Mouse (Mus musculus) T-helper 17 cell (primary cell): ENCODE measurements around the gene Zbtb16.

ENCODE experiments used
- in situ Hi-C, 2 experiments: fragments of 300-600 bp; cut with MboI, MseI; formaldehyde crosslinking; loops; 1 replicate in 1 of 2; 2 replicates in 1 of 2; pipeline ENCODE4 v1.15.1; 2025; ENCODE audit warnings: high pct_unique_total_duplicates in 2 of 2

Gene Zbtb16

DNA sequence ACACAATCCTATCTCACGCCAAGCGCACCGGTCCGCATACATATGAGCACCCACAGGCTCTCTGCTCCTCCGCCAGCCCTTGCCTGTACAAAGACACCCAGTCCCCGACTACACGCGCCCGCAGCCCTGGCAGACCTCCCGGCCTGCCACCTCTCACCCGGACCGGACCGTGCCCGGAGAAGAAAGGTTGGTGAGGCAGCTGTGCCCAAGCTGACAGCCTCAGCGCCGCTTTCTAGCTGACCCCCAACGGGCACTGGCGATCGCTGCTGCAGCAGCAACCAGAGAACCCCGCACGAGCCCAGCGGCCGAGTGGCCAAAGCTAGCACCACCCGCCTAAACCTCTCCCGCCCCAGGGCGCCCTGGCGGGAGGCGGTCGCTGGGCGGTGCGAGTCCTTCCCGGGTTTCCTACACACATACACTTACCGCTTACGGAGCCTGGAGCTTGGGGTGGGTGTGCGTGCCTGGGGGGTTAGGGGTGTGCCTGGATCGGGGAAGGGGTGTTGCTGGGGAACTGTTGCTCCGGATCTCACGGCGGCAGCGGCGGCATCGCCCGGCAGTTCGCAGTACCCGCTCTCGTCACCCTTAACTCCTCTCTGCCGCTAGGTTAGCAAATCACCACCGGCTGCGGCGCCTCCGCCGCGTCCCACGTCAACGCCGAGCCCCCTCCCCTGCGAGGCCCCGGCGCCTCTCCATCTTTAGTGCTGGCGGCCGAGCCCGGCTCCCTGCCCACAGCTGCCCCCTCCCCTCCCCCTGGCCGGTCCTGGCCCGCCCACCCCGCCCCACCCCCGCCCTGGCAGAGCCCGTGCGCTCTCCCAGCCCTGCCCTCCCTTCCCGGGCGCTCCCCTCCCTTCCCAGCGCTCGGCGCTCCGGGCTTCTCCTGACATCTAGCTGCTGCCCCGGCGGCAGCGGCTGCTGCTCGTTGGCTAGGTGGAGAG is at the start of gene Zbtb16:
Zbtb16 (minus strand) TSS at position 592 of the 935 bp plus-strand sequence.
- in situ Hi-C loops = no loop called here

DNA sequence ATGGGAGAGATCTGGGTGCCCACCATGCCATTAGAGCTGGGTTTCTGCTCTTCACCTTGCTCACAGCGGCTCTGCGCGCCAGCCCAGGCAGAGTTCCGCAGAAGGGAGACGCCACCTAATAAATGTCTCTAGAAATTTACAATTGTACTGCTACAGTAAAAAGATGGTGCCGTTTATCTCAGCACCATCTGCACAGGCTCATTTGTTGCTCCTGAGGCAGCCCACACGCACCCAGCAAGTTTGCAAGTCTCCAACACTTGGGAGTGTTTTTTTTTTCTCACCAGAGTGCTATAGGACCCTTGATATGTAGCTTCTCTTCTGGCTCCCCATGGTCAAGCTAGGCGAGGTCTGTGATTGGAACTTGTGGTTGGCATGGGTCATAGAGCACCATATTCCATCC is 36.9 kb upstream of the Zbtb16 start:
- in situ Hi-C loops = no loop called here

DNA sequence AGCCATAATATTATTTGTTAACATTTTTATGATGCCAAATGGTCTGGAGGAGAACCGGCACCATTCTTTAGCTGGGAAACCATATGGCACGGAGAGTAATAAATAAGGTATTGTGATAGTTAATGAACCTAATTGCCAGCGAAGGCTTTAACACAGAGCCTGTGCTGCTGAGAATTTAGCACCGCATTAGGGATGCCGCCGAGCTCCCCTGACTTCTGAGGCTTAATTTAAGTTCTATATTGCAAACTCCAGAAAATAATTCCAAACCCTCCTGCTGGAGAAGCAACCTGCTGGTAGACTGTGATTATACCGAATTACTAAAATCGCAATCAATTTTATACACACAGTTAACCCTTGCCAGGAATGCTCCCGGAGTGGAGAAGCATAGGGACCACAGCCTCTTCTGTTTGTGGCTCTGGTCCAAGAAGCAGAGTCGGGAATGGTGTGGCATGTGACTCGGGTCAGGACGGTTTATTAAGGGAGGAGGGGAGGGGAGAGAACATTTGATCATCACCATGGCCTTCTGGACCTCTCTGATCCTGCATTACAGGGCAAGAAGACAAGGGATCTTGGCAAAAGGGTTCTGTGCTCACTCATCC is 30.6 kb upstream of the Zbtb16 start:
- in situ Hi-C loops = loop anchor here in 1 of 2 experiments (10.0 kb wide), 1 partner anchor 422 kb away; no protein-coding TSS in a partner anchor

DNA sequence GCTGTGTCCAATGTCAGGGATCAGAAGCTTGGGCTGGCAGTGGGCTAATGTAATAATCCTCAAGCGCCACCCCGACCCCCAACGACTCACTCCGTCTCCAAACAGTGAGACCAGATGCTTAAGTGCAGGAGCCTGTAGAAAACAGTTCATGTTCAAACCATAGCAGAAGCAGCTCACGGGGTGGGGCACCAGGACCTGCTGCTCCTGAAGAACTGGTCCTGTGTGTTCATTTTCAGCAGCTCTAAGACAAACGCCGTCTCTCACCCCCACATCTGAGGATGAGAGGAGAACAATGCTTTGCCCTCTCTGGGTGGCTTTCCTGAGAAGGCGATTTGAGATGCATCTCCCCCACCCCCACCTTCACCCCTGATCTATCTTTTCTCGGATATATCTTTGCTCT is 29.2 kb upstream of the Zbtb16 start:
- in situ Hi-C loops = loop anchor here in 1 of 2 experiments (10.0 kb wide), 1 partner anchor 420 kb away; no protein-coding TSS in a partner anchor

DNA sequence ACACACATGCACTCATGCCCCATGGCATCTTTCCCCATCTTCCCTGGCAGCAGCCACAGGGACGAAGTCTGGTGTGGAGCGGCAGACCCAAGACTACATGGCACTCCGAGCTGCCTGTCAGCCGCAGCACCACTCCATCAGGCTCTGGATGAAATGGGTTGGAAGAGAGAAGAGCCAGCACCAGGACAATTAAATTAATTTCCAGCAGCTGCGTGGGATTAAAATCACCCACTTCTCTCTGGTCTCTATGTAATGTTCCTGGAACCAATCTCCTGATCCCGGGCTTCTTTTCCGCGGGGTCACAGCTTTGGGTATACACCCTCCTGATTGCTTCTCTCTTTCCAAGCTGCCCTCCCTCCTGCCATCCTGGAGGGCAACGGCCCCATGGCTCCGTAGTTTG is 25.5 kb upstream of the Zbtb16 start:
- in situ Hi-C loops = loop anchor here in 1 of 2 experiments (10.0 kb wide), 1 partner anchor 417 kb away; no protein-coding TSS in a partner anchor

DNA sequence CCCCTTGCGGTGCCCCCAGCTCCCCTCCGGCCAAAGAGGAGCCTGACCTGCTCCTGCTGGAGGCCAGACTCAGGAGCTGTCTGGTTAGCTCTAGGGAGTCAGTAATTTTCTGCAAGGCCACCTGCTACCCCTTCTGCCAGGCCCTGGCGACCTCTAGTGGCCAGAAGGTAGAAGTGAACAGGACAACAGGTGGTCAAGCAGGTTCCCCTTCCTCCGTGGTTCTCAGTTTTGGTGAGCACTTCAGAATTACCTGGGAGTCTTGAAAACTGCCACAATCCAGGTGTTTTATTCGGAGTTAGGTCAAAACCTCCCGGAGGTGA is 24.5 kb upstream of the Zbtb16 start:
- in situ Hi-C loops = loop anchor here in 1 of 2 experiments (10.0 kb wide), 1 partner anchor 416 kb away; no protein-coding TSS in a partner anchor

DNA sequence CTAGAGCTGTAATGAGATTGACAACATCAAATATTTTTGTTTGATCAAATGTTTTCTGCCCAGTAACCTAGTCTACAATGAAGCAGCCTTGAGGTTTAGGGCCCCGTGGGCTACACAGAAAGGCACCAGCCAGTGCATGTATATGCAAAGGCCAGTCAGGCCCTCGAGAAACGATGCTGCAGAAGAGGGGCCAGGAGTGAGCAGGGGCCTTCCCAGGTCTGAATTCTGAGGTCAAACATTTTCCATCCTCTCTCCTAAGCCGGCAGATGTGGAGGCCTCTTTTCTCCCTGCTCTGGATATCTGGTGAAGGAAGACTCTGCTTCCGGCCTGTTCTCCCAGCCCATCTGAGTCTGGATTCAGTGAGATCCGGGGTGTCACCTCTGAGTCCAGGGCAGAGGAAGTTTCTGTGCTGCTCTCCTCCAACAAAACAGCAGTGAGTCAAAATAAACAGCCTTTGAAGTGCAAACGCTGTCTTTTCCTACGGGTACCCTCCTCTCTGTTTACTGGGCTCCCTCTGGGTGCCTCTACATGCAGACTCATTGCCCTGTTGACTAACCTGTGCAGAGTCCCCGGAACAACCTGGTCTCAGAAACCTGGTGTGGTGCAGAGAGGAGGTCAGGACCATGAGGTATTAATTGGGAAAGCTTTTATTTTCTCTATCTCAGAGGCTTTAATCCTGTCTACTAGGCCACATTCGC is 24.0 kb upstream of the Zbtb16 start:
- in situ Hi-C loops = loop anchor here (5.0 to 10.0 kb wide), 3 partner anchors 213 to 415 kb away; no protein-coding TSS in a partner anchor

DNA sequence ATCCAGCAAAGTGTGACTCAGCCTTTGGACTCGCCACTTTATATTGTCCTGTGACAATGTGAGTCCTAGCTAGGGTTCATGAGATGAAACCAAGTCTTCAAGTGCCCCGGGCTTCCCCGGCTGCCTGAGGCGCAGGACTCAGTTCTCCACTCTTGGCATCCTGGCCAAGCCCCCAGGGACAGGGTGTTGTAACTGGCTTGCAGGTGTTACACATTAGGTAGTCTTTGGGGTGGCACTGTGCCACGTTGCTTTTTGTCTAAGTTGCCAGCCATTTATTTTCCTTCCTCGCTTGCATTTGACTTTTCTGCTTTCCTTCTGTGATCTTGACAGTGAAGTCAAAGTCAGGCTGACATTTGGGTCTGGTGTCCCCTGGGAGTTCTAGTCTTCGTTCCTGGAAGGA is 21.9 kb upstream of the Zbtb16 start:
- in situ Hi-C loops = loop anchor here (5.0 kb wide), 2 partner anchors 211 to 216 kb away; no protein-coding TSS in a partner anchor

DNA sequence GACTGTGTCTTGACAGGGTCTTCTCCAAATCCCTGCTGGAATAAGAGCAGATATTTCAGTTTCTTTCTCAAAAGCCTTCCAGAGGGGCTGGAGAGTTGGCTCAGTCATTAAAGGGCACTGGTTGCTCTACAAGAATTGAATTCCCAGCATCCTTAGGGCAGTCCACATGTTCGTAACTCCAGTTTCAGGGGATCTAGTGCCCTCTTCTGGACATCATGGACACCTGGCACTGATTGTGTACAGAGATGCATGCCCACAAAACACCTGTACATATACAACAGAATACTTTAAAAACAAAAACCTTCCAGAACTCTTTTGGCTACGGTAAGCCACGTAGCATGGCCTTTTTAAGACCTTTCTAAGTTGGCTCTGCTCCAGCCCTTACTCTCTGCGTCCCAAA is 20.2 kb upstream of the Zbtb16 start:
- in situ Hi-C loops = loop anchor here (5.0 kb wide), 2 partner anchors 209 to 214 kb away; no protein-coding TSS in a partner anchor

DNA sequence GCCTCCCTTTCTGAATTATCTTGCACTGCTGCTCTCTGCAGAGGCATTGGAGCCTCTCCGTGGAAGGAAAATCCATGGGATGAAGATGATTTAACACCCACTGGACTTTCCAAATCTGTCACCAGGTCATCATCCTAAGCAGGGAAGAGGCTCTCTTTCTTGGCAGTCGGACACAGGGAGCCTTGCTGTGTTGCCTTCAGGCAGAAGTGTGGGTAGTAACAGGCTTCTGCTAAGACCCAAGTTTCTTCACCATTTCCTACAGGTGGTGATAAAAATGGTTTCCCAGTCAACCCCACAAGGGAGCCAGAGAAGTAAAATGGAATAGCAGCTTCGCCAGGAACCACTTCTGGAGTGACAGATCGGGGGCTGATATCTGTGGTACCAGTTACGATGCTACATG is 13.5 kb upstream of the Zbtb16 start:
- in situ Hi-C loops = no loop called here

DNA sequence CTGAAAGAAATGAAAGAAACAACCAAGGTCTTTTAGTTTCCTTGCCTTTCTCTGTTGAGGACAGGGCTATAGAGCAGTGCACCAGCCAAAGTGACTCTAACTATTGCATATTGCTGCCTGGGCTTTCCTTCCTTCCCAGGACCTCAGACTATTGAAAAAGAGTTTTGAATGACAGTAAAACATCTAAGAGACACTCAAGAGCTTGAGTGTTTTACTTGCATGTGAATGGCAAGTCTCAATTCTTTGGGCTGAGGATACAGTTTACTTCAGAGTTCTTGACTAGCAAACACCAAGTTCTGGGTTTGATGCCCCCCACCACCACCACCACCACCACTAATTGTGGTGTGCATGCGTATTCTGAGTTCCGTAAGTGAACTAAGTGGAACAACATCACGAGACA is 3.5 kb upstream of the Zbtb16 start:
- in situ Hi-C loops = no loop called here

DNA sequence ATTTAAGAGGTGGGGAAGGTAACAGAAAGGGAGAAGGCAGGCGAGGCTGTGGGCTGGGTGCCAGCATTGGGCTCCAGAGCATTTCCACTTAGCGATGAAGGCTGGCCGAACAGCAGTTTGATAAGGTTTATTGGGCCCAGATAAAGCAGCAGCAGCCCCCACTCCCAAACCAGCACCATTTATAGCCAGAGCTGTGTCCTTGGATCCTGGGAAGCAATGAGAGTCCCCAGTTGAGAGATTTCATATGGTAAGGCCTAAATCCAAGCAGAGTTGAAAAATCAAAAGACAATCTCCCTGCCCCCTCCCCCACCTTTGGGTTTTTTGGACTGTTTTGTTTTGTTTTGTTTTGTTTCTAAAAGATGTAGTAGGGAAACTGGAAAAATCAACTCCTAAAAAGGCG is 2.3 kb upstream of the Zbtb16 start:
- in situ Hi-C loops = no loop called here

DNA sequence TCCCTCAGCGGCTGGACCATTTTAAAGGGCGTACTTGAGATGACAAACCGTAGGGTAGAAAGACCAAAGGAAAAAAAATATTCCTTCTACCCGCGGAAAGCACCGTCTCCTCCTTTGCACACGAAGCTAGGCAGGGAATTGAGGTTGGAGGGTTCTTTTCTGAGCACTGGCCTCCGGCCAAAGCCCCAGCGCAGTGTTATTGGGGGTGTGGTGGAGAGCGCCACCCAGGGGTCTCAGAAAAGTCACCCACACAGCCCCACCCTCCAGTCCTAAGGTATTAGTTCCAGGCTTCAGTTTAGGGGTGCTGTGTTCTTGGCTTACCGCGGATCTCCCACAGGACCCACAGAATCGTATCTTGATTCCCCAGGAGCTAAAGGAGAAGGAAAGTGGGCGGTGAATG is 1.2 kb upstream of the Zbtb16 start:
- in situ Hi-C loops = no loop called here

DNA sequence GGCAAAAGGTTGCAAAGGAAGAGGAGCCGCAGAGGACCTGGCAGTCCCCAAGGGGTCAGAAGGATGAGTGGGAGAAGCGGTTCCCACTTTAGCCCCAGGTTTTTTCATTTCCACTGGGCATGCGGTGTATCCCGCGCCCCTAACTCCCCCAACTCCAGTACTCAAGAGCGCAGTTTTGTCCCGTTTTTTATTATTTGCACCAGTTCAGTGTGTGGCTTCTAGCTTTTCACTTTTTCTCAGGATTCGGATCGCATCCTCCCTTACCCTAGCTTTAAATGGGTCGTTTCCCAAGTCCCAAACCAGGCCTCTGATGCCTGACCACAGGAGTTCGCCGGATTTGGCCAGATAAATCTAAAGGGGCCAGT is 526 bp upstream of the Zbtb16 start:
- in situ Hi-C loops = no loop called here

DNA sequence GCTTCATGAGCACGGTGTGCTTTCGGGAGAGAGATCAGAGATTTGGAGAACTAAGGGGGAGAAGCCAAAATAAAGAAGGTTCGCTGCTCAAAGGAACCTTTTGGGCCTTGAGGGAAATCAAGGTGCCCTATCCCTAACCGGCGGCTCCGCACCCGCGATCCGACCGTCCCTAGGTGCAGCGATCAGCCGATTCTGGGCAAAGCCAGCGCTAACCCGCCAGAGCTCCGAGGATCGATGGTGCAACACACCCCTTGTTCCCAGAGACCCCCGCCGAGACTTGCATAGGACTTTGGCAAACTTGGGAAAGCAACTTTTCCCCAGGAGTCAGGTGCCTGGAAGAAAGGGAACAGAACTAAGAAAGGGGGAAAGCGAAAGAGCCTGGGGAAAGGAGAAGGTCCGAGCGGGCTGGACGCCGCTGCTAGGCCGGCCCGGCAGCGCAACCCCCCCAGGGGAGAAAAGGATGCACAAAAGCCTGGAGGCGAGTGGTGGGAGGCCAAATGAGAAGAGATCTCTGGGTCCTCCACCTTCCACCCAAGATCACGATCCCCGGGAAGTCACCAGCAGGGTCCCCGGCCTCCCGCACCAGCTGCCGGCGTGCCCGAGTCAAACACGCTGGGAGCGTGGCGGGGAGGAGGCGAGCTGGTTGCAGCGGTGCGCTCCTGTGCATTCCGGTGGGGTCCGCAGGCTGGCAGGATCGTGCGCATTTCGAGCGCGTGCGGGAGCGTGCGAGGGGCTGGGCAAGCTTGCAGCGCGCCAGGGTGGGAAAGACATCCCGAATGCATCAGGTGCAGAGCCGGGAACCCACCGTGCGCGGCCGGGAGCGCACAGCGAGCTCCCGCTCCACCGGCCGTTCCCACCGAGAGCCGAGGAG is 1.2 kb downstream of the Zbtb16 start:
- in situ Hi-C loops = no loop called here

DNA sequence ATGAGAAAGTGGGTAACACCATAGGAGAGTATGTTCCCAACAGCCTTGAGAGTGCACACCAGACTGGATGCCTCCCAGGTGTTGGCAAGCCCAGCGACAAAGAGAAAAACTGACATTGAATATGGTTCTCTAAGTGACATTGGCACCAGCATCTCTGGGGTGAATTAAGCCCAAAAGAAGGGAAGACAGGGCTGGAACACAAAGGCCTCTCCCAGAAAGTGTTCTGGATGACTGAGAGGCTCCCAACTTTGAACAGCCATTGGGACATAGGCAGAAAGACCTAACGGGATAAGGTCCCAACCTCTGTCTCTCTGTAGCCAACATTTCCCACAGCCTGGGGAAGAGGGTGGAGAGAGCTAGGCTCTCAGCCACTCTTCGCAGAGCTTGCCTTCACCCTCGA is 2.0 kb downstream of the Zbtb16 start:
- in situ Hi-C loops = no loop called here

DNA sequence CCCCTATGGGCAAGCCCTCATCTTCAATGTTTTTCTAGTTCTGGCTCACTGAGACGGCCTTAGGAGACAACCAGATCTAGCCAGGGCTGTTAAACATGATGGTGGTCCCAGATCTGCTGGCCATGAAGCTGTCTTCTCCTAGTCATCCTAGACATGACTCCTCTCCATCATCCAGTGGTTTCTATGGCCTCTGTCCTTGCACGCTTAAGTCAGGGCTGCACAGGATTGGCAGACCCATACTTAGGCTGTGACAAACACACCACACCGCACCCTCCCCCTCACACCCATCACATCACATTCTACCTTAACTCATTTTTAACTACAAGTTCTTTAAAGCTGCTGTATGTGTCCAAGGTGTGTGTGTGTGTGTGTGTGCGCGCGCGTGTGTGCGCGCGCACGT is 2.5 kb downstream of the Zbtb16 start:
- in situ Hi-C loops = no loop called here

DNA sequence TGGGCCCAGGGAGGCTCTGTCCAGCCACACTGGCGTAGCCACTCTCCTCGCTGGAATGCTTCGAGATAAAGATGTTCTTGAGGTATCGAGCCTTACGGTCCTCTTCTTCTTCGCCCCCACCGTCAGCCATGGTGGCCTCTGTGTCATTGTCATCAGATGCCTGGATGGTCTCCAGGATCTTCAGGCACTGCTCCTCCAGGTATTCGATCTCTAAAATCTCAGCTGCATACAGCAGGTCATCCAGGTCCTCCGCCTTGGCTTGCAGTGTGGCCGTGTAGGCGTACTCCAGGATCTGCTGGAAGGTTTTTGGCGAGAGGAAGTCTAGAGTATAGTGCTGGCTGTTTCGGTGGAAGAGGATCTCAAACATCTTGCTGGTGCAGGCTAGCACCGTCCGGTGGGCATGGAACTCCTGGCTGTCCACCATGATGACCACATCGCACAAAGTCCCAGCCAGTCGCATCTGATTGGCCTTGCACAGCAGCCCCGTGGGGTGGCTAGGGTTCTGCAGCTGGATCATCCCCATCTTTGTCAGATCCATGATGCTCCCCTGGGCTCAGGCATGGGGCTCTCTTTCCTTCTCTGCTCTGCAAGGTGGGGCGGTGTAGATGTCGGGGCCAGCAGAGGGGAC is 3.4 kb downstream of the Zbtb16 start:
- in situ Hi-C loops = no loop called here

DNA sequence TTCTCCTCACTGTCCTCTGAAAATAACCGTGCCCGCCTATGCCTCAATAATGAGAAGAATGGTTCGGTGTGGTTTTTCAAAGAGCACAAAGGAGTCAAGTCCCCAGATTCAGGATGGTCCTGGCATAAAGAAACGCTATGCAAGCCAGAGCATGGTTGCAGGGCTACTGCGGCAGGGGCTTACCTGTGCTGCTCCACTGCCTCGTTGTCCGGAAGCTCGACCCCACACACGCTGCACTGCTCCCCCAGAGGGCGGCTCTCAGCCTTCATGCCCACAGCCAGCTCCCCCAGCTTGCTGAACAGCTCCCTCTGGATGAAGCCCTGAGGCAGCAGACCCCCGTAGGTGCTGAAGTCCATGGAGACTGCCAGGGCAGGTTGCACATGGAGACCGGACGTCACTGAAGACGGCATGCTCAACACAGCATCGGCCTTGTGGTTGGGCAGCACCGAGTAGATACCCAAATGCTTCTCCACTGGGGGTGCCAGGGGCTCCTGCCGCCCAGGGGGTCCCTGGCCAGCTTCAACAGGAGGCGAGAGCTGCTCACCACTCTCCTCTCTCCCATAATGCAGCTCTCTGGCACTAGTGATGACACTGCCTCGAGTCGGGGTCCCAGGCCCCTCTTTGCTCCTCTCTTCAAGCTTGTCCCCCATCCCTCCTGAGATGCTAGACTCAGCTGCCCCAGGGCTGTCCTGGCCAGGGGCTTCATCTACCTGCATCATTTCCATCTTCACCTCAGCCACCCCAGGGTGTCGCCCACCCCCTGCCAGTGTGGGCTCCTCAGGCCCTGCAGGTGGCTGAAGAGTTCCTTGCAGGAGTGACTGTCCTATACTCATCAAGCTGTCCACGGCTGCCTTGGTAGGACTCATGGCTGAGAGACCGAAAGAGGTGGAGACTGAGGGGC is 4.2 kb downstream of the Zbtb16 start:
- in situ Hi-C loops = no loop called here

DNA sequence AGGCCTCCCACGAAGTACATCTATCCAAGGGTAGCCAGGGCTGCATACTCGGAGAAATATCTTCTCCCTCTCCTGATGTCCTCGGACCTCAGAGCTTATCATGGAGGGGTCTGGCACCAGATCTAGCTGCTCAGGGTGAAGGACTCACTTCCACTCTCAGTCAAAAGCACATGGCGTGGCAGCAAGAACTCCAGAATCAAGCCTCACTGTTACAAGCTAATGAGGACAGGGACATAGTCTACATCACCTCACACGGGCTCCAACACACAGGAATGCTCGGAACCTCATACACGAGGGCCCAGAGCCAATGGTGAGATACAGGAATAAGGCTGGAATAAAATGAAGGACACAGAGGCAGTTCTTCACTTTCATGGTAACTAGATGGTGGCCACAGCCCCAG is 7.2 kb downstream of the Zbtb16 start:
- in situ Hi-C loops = no loop called here
